7 mouse cellular contexts compared by ENCODE assay signal in genomic region chr7:30972426-30973250, GRCm38 (mm10). TPM values are rescaled to one million over a fixed set of nuclear protein-coding genes. Genes with fewer than 3 reads are reported as not detected.
A peak's percentile ranks its signal among the peaks of the same experiment; 100 is the strongest.
DNase-seq lines count a peak whose midpoint lies in the region; ATAC-seq and TF ChIP-seq lines count a peak whose summit lies in the region.

No protein-coding gene starts in this region.

- H3K27me3 ChIP-seq in thymus, adult 2 months (ENCODE audit: control insufficient read depth, insufficient read depth, low read length): no peaks in the 10 kb centered on the region; the same call in 1 of the 2 replicates
- H3K27me3 ChIP-seq in forebrain, postnatal 0 days (ENCODE audit: insufficient read depth, low read length): peaks cover 11% of the 10 kb centered on the region; the same call in 1 of the 2 replicates
- H3K27me3 ChIP-seq in liver, embryonic 16.5 days (ENCODE audit: control insufficient read depth, insufficient read depth, low read depth, low read length): peaks cover 20% of the 10 kb centered on the region
- H3K27me3 ChIP-seq in stomach, postnatal 0 days (ENCODE audit: control insufficient read depth, insufficient read depth, low read length): no peaks in the 10 kb centered on the region

- no peaks in the 10 kb centered on the region for H3K36me3 ChIP-seq in thymus, adult 2 months (ENCODE audit: control insufficient read depth, insufficient read depth, low read length)
- no peaks in the 10 kb centered on the region for H3K36me3 ChIP-seq in forebrain, postnatal 0 days (ENCODE audit: insufficient read depth)
- no peaks in the 10 kb centered on the region for H3K36me3 ChIP-seq in liver, embryonic 16.5 days (ENCODE audit: control insufficient read depth, insufficient read depth)
- no peaks in the 10 kb centered on the region for H3K36me3 ChIP-seq in stomach, postnatal 0 days (ENCODE audit: control insufficient read depth, insufficient read depth, low read length)

- no peak for TF ChIP-seq CTCF in thymus, adult 2 months (IDR thresholded peaks at IDR 0.05; ENCODE audit: borderline replicate concordance, control insufficient read depth, extremely low read depth, insufficient read depth, low read length, poor library complexity)
- no peak for TF ChIP-seq CTCF in forebrain, postnatal 0 days (IDR thresholded peaks at IDR 0.05; ENCODE audit: low read depth)
- no peak for TF ChIP-seq CTCF in stomach, postnatal 0 days (IDR thresholded peaks at IDR 0.05; ENCODE audit: low read depth)

- peak overlapping the region; percentile 30 for H3K4me3 ChIP-seq in thymus, adult 2 months (ENCODE audit: control insufficient read depth, insufficient read depth, low read length)
- H3K4me3 ChIP-seq in forebrain, postnatal 0 days (ENCODE audit: low read depth, low read length): peak overlapping the region; percentile 27
- peak overlapping the region; percentile 52 for H3K4me3 ChIP-seq in liver, embryonic 16.5 days (ENCODE audit: low read depth, low read length)
- H3K4me3 ChIP-seq in stomach, postnatal 0 days (ENCODE audit: low read depth, low read length): peak overlapping the region; percentile 51

- H3K9ac ChIP-seq in forebrain, postnatal 0 days: peak overlapping the region; percentile 28; the same call in 1 of the 2 replicates
- peak overlapping the region; percentile 28 for H3K9ac ChIP-seq in liver, embryonic 16.5 days (ENCODE audit: low read depth, low read length)
- H3K9ac ChIP-seq in stomach, postnatal 0 days (ENCODE audit: low read length): peak overlapping the region; percentile 71

- 40% methylated on average over 41 of the region's 41 CpGs for WGBS in thymus, adult 2 months
- 5% methylated on average over 41 of the region's 41 CpGs for WGBS in forebrain, postnatal 0 days
- 9% methylated on average over 41 of the region's 41 CpGs for WGBS in liver, embryonic 16.5 days (ENCODE audit: insufficient replicate concordance)
- WGBS in stomach, postnatal 0 days: 7% methylated on average over 41 of the region's 41 CpGs

- H3K4me2 ChIP-seq in forebrain, postnatal 0 days (ENCODE audit: low read depth): peak overlapping the region; percentile 57
- peak overlapping the region; percentile 56 for H3K4me2 ChIP-seq in liver, embryonic 16.5 days (ENCODE audit: low read depth, low read length)
- H3K4me2 ChIP-seq in stomach, postnatal 0 days (replicated peaks; ENCODE audit: low read depth): peak overlapping the region; percentile 50

- H3K9me3 ChIP-seq in forebrain, postnatal 0 days (ENCODE audit: low read length): no peaks in the 10 kb centered on the region
- H3K9me3 ChIP-seq in liver, embryonic 16.5 days (replicated peaks; ENCODE audit: control insufficient read depth, low read length): no peaks in the 10 kb centered on the region
- no peaks in the 10 kb centered on the region for H3K9me3 ChIP-seq in stomach, postnatal 0 days (ENCODE audit: control insufficient read depth, low read length)

- no peak for TF ChIP-seq POLR2A in thymus, adult 2 months (IDR thresholded peaks at IDR 0.05; ENCODE audit: control insufficient read depth, extremely low read depth, insufficient read depth, low read length, poor library complexity)

- H3K4me1 ChIP-seq in thymus, adult 2 months (replicated peaks; ENCODE audit: control insufficient read depth, insufficient read depth, low read length): peaks cover 11% of the 10 kb centered on the region
- no peaks in the 10 kb centered on the region for H3K4me1 ChIP-seq in forebrain, postnatal 0 days (ENCODE audit: insufficient read depth)
- H3K4me1 ChIP-seq in liver, embryonic 16.5 days (ENCODE audit: control insufficient read depth, low read depth, low read length): peaks cover 2% of the 10 kb centered on the region; the same call in 1 of the 2 replicates
- no peaks in the 10 kb centered on the region for H3K4me1 ChIP-seq in stomach, postnatal 0 days (replicated peaks; ENCODE audit: control insufficient read depth, insufficient read depth)

- no peak for DNase-seq in thymus, adult 2 months
- no peak for DNase-seq in thymus, postnatal 0 days (ENCODE audit: low spot score)
- no peak for DNase-seq in forebrain, postnatal 0 days
- peak; percentile 52 for DNase-seq in stomach, postnatal 0 days (ENCODE audit: low spot score)
- no peak for DNase-seq in thymus, postnatal 10 days (ENCODE audit: low spot score in 2 of 2)
- DNase-seq in frontal cortex, postnatal 10 days (ENCODE audit: low spot score in 2 of 2): no peak

- no peak overlapping the region for H3K27ac ChIP-seq in thymus, adult 2 months (ENCODE audit: control insufficient read depth, insufficient read depth, low read length)
- H3K27ac ChIP-seq in forebrain, postnatal 0 days (ENCODE audit: low read depth, low read length): no peak overlapping the region
- H3K27ac ChIP-seq in liver, embryonic 16.5 days (ENCODE audit: low read length): no peak overlapping the region
- peak overlapping the region; percentile 92 for H3K27ac ChIP-seq in stomach, postnatal 0 days (replicated peaks)

- no peak for ATAC-seq in forebrain, postnatal 0 days
- ATAC-seq in liver, embryonic 16.5 days (ENCODE audit: low read depth): peak; percentile 20
- ATAC-seq in stomach, postnatal 0 days (ENCODE audit: low FRiP score, low TSS enrichment): peak; percentile 6

- no peak for TF ChIP-seq EP300 in stomach, postnatal 0 days (optimal IDR thresholded peaks at IDR 0.05)

RNA-seq across cellular contexts. Expression of gene Lsr, which starts 0.6 kb away (rescaled TPM):
- 27.6 and 34.6 TPM in 2 replicates for polyA plus RNA-seq in thymus, adult 2 months (2012; rRNA removed)
- polyA plus RNA-seq in thymus, postnatal 0 days (2015; fragmentation: Nextera tagmentation; extraction: Ambion mirVana): 12.7 and 13.8 TPM in 2 replicates
- 17.6 and 19.3 TPM in 2 replicates for total RNA-seq in forebrain, postnatal 0 days (2014; rRNA removed)
- 25.1 and 25.9 TPM in 2 replicates for polyA plus RNA-seq in forebrain, postnatal 0 days (2015; fragmentation: Nextera tagmentation; extraction: Ambion mirVana)
- polyA plus RNA-seq in liver, embryonic 16.5 days (2015; fragmentation: Nextera tagmentation; extraction: Ambion mirVana): 30.5 and 31.8 TPM in 2 replicates
- polyA plus RNA-seq in stomach, postnatal 0 days (2015; fragmentation: Nextera tagmentation; extraction: Ambion mirVana): 101 and 111 TPM in 2 replicates

RNA-seq across cellular contexts. Expression of gene Fam187b, which starts 1.0 kb away (rescaled TPM):
- polyA plus RNA-seq in thymus, adult 2 months (2012; rRNA removed): 1.00 and 1.2 TPM in 2 replicates
- 1.3 and 1.6 TPM in 2 replicates for polyA plus RNA-seq in thymus, postnatal 0 days (2015; fragmentation: Nextera tagmentation; extraction: Ambion mirVana)
- 0.08 and 0.48 TPM in 2 replicates for total RNA-seq in forebrain, postnatal 0 days (2014; rRNA removed)
- 0.50 and 0.78 TPM in 2 replicates for polyA plus RNA-seq in forebrain, postnatal 0 days (2015; fragmentation: Nextera tagmentation; extraction: Ambion mirVana)
- polyA plus RNA-seq in liver, embryonic 16.5 days (2015; fragmentation: Nextera tagmentation; extraction: Ambion mirVana): 3.2 and 3.8 TPM in 2 replicates
- polyA plus RNA-seq in stomach, postnatal 0 days (2015; fragmentation: Nextera tagmentation; extraction: Ambion mirVana): 5.3 and 5.7 TPM in 2 replicates

RNA-seq across cellular contexts. Expression of gene Usf2, which starts 16.0 kb away (rescaled TPM):
- 288 and 342 TPM in 2 replicates for polyA plus RNA-seq in thymus, adult 2 months (2012; rRNA removed)
- polyA plus RNA-seq in thymus, postnatal 0 days (2015; fragmentation: Nextera tagmentation; extraction: Ambion mirVana): 20.7 and 23.6 TPM in 2 replicates
- 81.4 and 93.9 TPM in 2 replicates for total RNA-seq in forebrain, postnatal 0 days (2014; rRNA removed)
- 18.9 and 22.6 TPM in 2 replicates for polyA plus RNA-seq in forebrain, postnatal 0 days (2015; fragmentation: Nextera tagmentation; extraction: Ambion mirVana)
- 7.9 and 9.0 TPM in 2 replicates for polyA plus RNA-seq in liver, embryonic 16.5 days (2015; fragmentation: Nextera tagmentation; extraction: Ambion mirVana)
- polyA plus RNA-seq in stomach, postnatal 0 days (2015; fragmentation: Nextera tagmentation; extraction: Ambion mirVana): 12.0 and 14.2 TPM in 2 replicates

RNA-seq across cellular contexts. Expression of gene Hamp, which starts 28.8 kb away (rescaled TPM):
- polyA plus RNA-seq in thymus, adult 2 months (2012; rRNA removed): 23.6 and 33.1 TPM in 2 replicates
- polyA plus RNA-seq in thymus, postnatal 0 days (2015; fragmentation: Nextera tagmentation; extraction: Ambion mirVana): 2.4 and 2.9 TPM in 2 replicates
- not detected in 2 replicates for total RNA-seq in forebrain, postnatal 0 days (2014; rRNA removed)
- not detected in 2 replicates for polyA plus RNA-seq in forebrain, postnatal 0 days (2015; fragmentation: Nextera tagmentation; extraction: Ambion mirVana)
- 10.4 and 17.5 TPM in 2 replicates for polyA plus RNA-seq in liver, embryonic 16.5 days (2015; fragmentation: Nextera tagmentation; extraction: Ambion mirVana)
- polyA plus RNA-seq in stomach, postnatal 0 days (2015; fragmentation: Nextera tagmentation; extraction: Ambion mirVana): 0.45 and 1.6 TPM in 2 replicates

RNA-seq across cellular contexts. Expression of gene Hamp2, which starts 48.2 kb away (rescaled TPM):
- 2.2 and 12.5 TPM in 2 replicates for polyA plus RNA-seq in thymus, adult 2 months (2012; rRNA removed)
- 2.1 TPM in 2 replicates for polyA plus RNA-seq in thymus, postnatal 0 days (2015; fragmentation: Nextera tagmentation; extraction: Ambion mirVana)
- total RNA-seq in forebrain, postnatal 0 days (2014; rRNA removed): not detected in 2 replicates
- not detected in 2 replicates for polyA plus RNA-seq in forebrain, postnatal 0 days (2015; fragmentation: Nextera tagmentation; extraction: Ambion mirVana)
- not detected in 2 replicates for polyA plus RNA-seq in liver, embryonic 16.5 days (2015; fragmentation: Nextera tagmentation; extraction: Ambion mirVana)
- polyA plus RNA-seq in stomach, postnatal 0 days (2015; fragmentation: Nextera tagmentation; extraction: Ambion mirVana): 0.52 and 0.54 TPM in 2 replicates

Comparison
In these comparisons a context has a peak if more than half of its experiments do, and no peak if none do; other contexts are left out.
1. RNA of gene Usf2, which starts 16.0 kb away (polyA plus RNA-seq): 288 to 342 TPM in thymus, adult 2 months; 20.7 to 23.6 TPM in thymus, postnatal 0 days, 18.9 to 22.6 TPM in forebrain, postnatal 0 days, 12.0 to 14.2 TPM in stomach, postnatal 0 days and 7.9 to 9.0 TPM in liver, embryonic 16.5 days; every median in the first group is over 10 times any median in the second.
2. Peak in every context shown above with its lines, with median percentiles within 50 percentile points of each other: H3K4me3 ChIP-seq, H3K4me2 ChIP-seq and H3K9ac ChIP-seq.